Mouse (Mus musculus): ENCODE results near the gene Arl13b. TPM values are rescaled to one million over a fixed set of nuclear protein-coding genes. Genes with fewer than 3 reads are reported as not detected.
A peak's percentile ranks its signal among the peaks of the same experiment; 100 is the strongest.

The Arl13b gene
- polyA plus RNA-seq, 1 experiment from 2014 or later = 17.9 TPM

GRCm38 (mm10) chr16:62799426-62799825 is 47.4 kb downstream of the Arl13b start:
- Histone ChIP-seq H3K27ac (no peak overlapping the region), H3K4me2 (replicated peaks) (no peak overlapping the region), H3K27me3 (ENCODE audit: control insufficient read depth, insufficient read depth, low read length) (no peaks in the 10 kb centered on the region), H3K9me3 (ENCODE audit: control insufficient read depth, low read length) (no peaks in the 10 kb centered on the region), H3K4me3 (replicated peaks; ENCODE audit: low read length) (no peak overlapping the region), H3K36me3 (replicated peaks; ENCODE audit: control insufficient read depth, insufficient read depth) (peaks cover 41% of the 10 kb centered on the region), H3K4me1 (replicated peaks; ENCODE audit: control insufficient read depth, insufficient read depth, low read length) (no peaks in the 10 kb centered on the region), H3K9ac (no peak overlapping the region)
- WGBS = 87% methylated on average over 4 of the region's 4 CpGs
- ATAC-seq (ENCODE audit: low FRiP score) (no peak), DNase-seq (ENCODE audit: low spot score) (no peak)

- no peaks in the 10 kb centered on the region for H3K27me3 ChIP-seq (ENCODE audit: control insufficient read depth, insufficient read depth, low read length)
- H3K4me2 ChIP-seq (replicated peaks) = no peak overlapping the region
- H3K4me3 ChIP-seq (replicated peaks; ENCODE audit: low read length) = no peak overlapping the region
- no peak overlapping the region for H3K27ac ChIP-seq
- no peak for ATAC-seq (ENCODE audit: low FRiP score)
- no peak for DNase-seq (ENCODE audit: low spot score)
- H3K36me3 ChIP-seq (replicated peaks; ENCODE audit: control insufficient read depth, insufficient read depth) = peaks cover 38% of the 10 kb centered on the region
- no peaks in the 10 kb centered on the region for H3K9me3 ChIP-seq (ENCODE audit: control insufficient read depth, low read length)
- WGBS = 94% methylated on average over 3 of the region's 3 CpGs
- H3K4me1 ChIP-seq (replicated peaks; ENCODE audit: control insufficient read depth, insufficient read depth, low read length) = no peaks in the 10 kb centered on the region
- no peak overlapping the region for H3K9ac ChIP-seq
These were observed 48.0 kb downstream of the Arl13b start for GRCm38 (mm10) chr16:62798808-62799207.

- no peak for DNase-seq (ENCODE audit: low spot score)
- WGBS = 85% methylated on average over 1 of the region's 1 CpGs
- no peaks in the 10 kb centered on the region for H3K4me1 ChIP-seq (replicated peaks; ENCODE audit: control insufficient read depth, insufficient read depth, low read length)
- H3K27me3 ChIP-seq (ENCODE audit: control insufficient read depth, insufficient read depth, low read length) = no peaks in the 10 kb centered on the region
- H3K9me3 ChIP-seq (ENCODE audit: control insufficient read depth, low read length) = no peaks in the 10 kb centered on the region
- peaks cover 25% of the 10 kb centered on the region for H3K36me3 ChIP-seq (replicated peaks; ENCODE audit: control insufficient read depth, insufficient read depth)
- no peak overlapping the region for H3K4me2 ChIP-seq (replicated peaks)
- ATAC-seq (ENCODE audit: low FRiP score) = no peak
- no peak overlapping the region for H3K9ac ChIP-seq
- no peak overlapping the region for H3K27ac ChIP-seq
- no peak overlapping the region for H3K4me3 ChIP-seq (replicated peaks; ENCODE audit: low read length)
These were observed 50.2 kb downstream of the Arl13b start for GRCm38 (mm10) chr16:62796608-62797007.

- peaks cover 20% of the 10 kb centered on the region for H3K4me1 ChIP-seq (replicated peaks; ENCODE audit: control insufficient read depth, insufficient read depth, low read length)
- 2% methylated on average over 41 of the region's 41 CpGs for WGBS
- ATAC-seq (ENCODE audit: low FRiP score) = peak; percentile 97
These were observed 60.1 kb downstream of the Arl13b start, which contains the start of gene Nsun3 for GRCm38 (mm10) chr16:62786621-62787331. Gene Nsun3 (minus strand): TSS chr16:62786818.

GRCm38 (mm10) chr16:62782229-62782628 is 64.6 kb downstream of the Arl13b start:
- Histone ChIP-seq H3K27me3 (ENCODE audit: control insufficient read depth, insufficient read depth, low read length) (no peaks in the 10 kb centered on the region), H3K9ac (no peak overlapping the region), H3K4me2 (replicated peaks) (no peak overlapping the region), H3K36me3 (replicated peaks; ENCODE audit: control insufficient read depth, insufficient read depth) (0 out of 2 replicates have a peak, but pooled peaks cover 7% of the 10 kb centered on the region), H3K9me3 (ENCODE audit: control insufficient read depth, low read length) (no peaks in the 10 kb centered on the region), H3K4me1 (replicated peaks; ENCODE audit: control insufficient read depth, insufficient read depth, low read length) (peaks cover 15% of the 10 kb centered on the region), H3K27ac (no peak overlapping the region), H3K4me3 (replicated peaks; ENCODE audit: low read length) (no peak overlapping the region)
- WGBS = 70% methylated on average over 5 of the region's 5 CpGs
- DNase-seq (ENCODE audit: low spot score) = no peak
- no peak for ATAC-seq (ENCODE audit: low FRiP score)

More at GRCm38 (mm10) chr16:62786621-62787331, 60.1 kb downstream of the Arl13b start, which contains the start of gene Nsun3:
- DNase-seq (ENCODE audit: low spot score) = peak; percentile 98
- Histone ChIP-seq H3K4me2 (replicated peaks) (peak within 1 kb of the TSS; percentile 68), H3K4me3 (replicated peaks; ENCODE audit: low read length) (peak within 1 kb of the TSS; percentile 86), H3K9me3 (ENCODE audit: control insufficient read depth, low read length) (no peaks in the 10 kb centered on the region), H3K27ac (peak within 1 kb of the TSS; percentile 86), H3K36me3 (replicated peaks; ENCODE audit: control insufficient read depth, insufficient read depth) (0 out of 2 replicates have a peak, but pooled peaks cover 7% of the 10 kb centered on the region), H3K9ac (peak within 1 kb of the TSS; percentile 84), H3K27me3 (ENCODE audit: control insufficient read depth, insufficient read depth, low read length) (no peaks in the 10 kb centered on the region)

GRCm38 (mm10) chr16:62778282-62778681 is 68.6 kb downstream of the Arl13b start:
- ATAC-seq (ENCODE audit: low FRiP score) (no peak; the same call in 1 of the 2 replicates), DNase-seq (ENCODE audit: low spot score) (no peak)
- Histone ChIP-seq H3K36me3 (replicated peaks; ENCODE audit: control insufficient read depth, insufficient read depth) (peaks cover 11% of the 10 kb centered on the region; the same call in 1 of the 2 replicates), H3K27ac (no peak overlapping the region), H3K9me3 (ENCODE audit: control insufficient read depth, low read length) (no peaks in the 10 kb centered on the region), H3K4me1 (replicated peaks; ENCODE audit: control insufficient read depth, insufficient read depth, low read length) (no peaks in the 10 kb centered on the region), H3K27me3 (ENCODE audit: control insufficient read depth, insufficient read depth, low read length) (no peaks in the 10 kb centered on the region), H3K9ac (no peak overlapping the region), H3K4me2 (replicated peaks) (no peak overlapping the region), H3K4me3 (replicated peaks; ENCODE audit: low read length) (no peak overlapping the region)
- 69% methylated on average over 10 of the region's 10 CpGs for WGBS

GRCm38 (mm10) chr16:62776034-62776433 is 70.8 kb downstream of the Arl13b start:
- no peak for DNase-seq (ENCODE audit: low spot score)
- Histone ChIP-seq H3K4me3 (replicated peaks; ENCODE audit: low read length) (no peak overlapping the region), H3K27ac (no peak overlapping the region), H3K9ac (no peak overlapping the region), H3K9me3 (ENCODE audit: control insufficient read depth, low read length) (no peaks in the 10 kb centered on the region), H3K4me2 (replicated peaks) (no peak overlapping the region), H3K36me3 (replicated peaks; ENCODE audit: control insufficient read depth, insufficient read depth) (peaks cover 6% of the 10 kb centered on the region; the same call in 1 of the 2 replicates), H3K27me3 (ENCODE audit: control insufficient read depth, insufficient read depth, low read length) (no peaks in the 10 kb centered on the region), H3K4me1 (replicated peaks; ENCODE audit: control insufficient read depth, insufficient read depth, low read length) (no peaks in the 10 kb centered on the region)
- 77% methylated on average over 11 of the region's 11 CpGs for WGBS
- ATAC-seq (ENCODE audit: low FRiP score) = no peak

- no peak overlapping the region for H3K9ac ChIP-seq
- H3K4me2 ChIP-seq (replicated peaks) = no peak overlapping the region
- peaks cover 6% of the 10 kb centered on the region; the same call in 1 of the 2 replicates for H3K36me3 ChIP-seq (replicated peaks; ENCODE audit: control insufficient read depth, insufficient read depth)
- no peaks in the 10 kb centered on the region for H3K9me3 ChIP-seq (ENCODE audit: control insufficient read depth, low read length)
- no peak for ATAC-seq (ENCODE audit: low FRiP score)
- DNase-seq (ENCODE audit: low spot score) = no peak
- no peak overlapping the region for H3K4me3 ChIP-seq (replicated peaks; ENCODE audit: low read length)
- no peaks in the 10 kb centered on the region for H3K4me1 ChIP-seq (replicated peaks; ENCODE audit: control insufficient read depth, insufficient read depth, low read length)
- 77% methylated on average over 4 of the region's 4 CpGs for WGBS
- no peak overlapping the region for H3K27ac ChIP-seq
- H3K27me3 ChIP-seq (ENCODE audit: control insufficient read depth, insufficient read depth, low read length) = no peaks in the 10 kb centered on the region
These were observed 73.4 kb downstream of the Arl13b start for GRCm38 (mm10) chr16:62773462-62773861.

- H3K27ac ChIP-seq = no peak overlapping the region
- no peaks in the 10 kb centered on the region for H3K4me1 ChIP-seq (replicated peaks; ENCODE audit: control insufficient read depth, insufficient read depth, low read length)
- H3K27me3 ChIP-seq (ENCODE audit: control insufficient read depth, insufficient read depth, low read length) = no peaks in the 10 kb centered on the region
- 86% methylated on average over 2 of the region's 2 CpGs for WGBS
- no peaks in the 10 kb centered on the region for H3K36me3 ChIP-seq (replicated peaks; ENCODE audit: control insufficient read depth, insufficient read depth)
- DNase-seq (ENCODE audit: low spot score) = no peak
- H3K9ac ChIP-seq = no peak overlapping the region
- no peak overlapping the region for H3K4me2 ChIP-seq (replicated peaks)
- ATAC-seq (ENCODE audit: low FRiP score) = no peak
- no peaks in the 10 kb centered on the region for H3K9me3 ChIP-seq (ENCODE audit: control insufficient read depth, low read length)
- H3K4me3 ChIP-seq (replicated peaks; ENCODE audit: low read length) = no peak overlapping the region
These were observed 88.5 kb downstream of the Arl13b start for GRCm38 (mm10) chr16:62758340-62758739.
